Mouse (Mus musculus) liver, adult 2 months (tissue): ENCODE measurements around the gene Klhl41. TPM values are rescaled to one million over a fixed set of nuclear protein-coding genes. Genes with fewer than 3 reads are reported as not detected.

ENCODE experiments used
- DNase-seq: peaks from one replicate; pipeline ENCODE4 v3.0.0-alpha.2; 2011; ENCODE audit warnings: low read depth, low spot score; ENCODE audit errors: extremely low read depth
- H3K27ac ChIP-seq: fragments of 200-500 bp; replicated peaks from 2 replicates; pipeline ENCODE4 v1.5.1; 2012; ENCODE audit warnings: low read depth, mild to moderate bottlenecking, control low read depth, inconsistent platforms, low read length; ENCODE audit not compliant: insufficient read depth
- H3K27me3 ChIP-seq: fragments of 200-500 bp; 2 replicates; pipeline ENCODE4 v1.6.1; 2012; ENCODE audit warnings: mild to moderate bottlenecking, moderate library complexity, low read length, inconsistent platforms; ENCODE audit not compliant: control insufficient read depth, insufficient read depth
- H3K36me3 ChIP-seq: fragments of 200-500 bp; 2 replicates; pipeline ENCODE4 v1.6.1; 2012; ENCODE audit warnings: low read length, inconsistent platforms; ENCODE audit not compliant: control insufficient read depth, insufficient read depth
- H3K4me1 ChIP-seq: fragments of 200-500 bp; 2 replicates; pipeline ENCODE4 v1.6.1; 2011; ENCODE audit warnings: low read length; ENCODE audit not compliant: control insufficient read depth, insufficient read depth
- H3K4me3 ChIP-seq: fragments of 200-500 bp; 2 replicates; pipeline ENCODE4 v1.5.1; 2011; ENCODE audit warnings: low read depth, mild to moderate bottlenecking, control low read depth, low read length, moderate library complexity; ENCODE audit not compliant: insufficient read depth
- H3K79me2 ChIP-seq: fragments of 200-500 bp; 2 replicates; pipeline ENCODE4 v1.6.1; 2012; ENCODE audit warnings: inconsistent platforms, mild to moderate bottlenecking, low read length, moderate library complexity; ENCODE audit not compliant: control insufficient read depth, insufficient read depth
- H3K9ac ChIP-seq: fragments of 200-500 bp; 2 replicates; pipeline ENCODE4 v1.6.1; 2012; ENCODE audit warnings: low read depth, mild to moderate bottlenecking, control low read depth, inconsistent platforms, low read length
- CTCF ChIP-seq: fragments of 200-500 bp; IDR thresholded peaks from 2 replicates; pipeline ENCODE4 v1.5.1; 2011; ENCODE audit warnings: low read depth, low read length, control low read depth
- POLR2A ChIP-seq: fragments of 200-500 bp; IDR thresholded peaks from 2 replicates; pipeline ENCODE4 v1.6.1; 2011; ENCODE audit warnings: low read length, control low read depth; ENCODE audit not compliant: insufficient read depth; ENCODE audit errors: extremely low read depth
- WGBS: fragments of 180-500 bp; shearing (Covaris S2); methylation state at CpG from one replicate; pipeline ENCODE4 v1.1.7; 2018; 5-methylcytosine and 5-hydroxymethylcytosine counted together
- polyA plus RNA-seq: library from polyadenylated mRNA; depleted of rRNA; stranded (reverse); fragments of >200 nt; gene quantifications from 2 replicates; pipeline ENCODE4 v1.2.3, GENCODE M21; 2012; rRNA removed
- total RNA-seq: library from RNA; depleted of rRNA; stranded (reverse); fragments of >200 nt; gene quantifications from 2 replicates; pipeline ENCODE4 v1.2.3, GENCODE M21; 2014; rRNA removed

Klhl41 gene
- total and polyA plus RNA-seq, 2 experiments = 0.02 to 0.37 TPM

GRCm38 (mm10) chr2:69723519-69723825 lies 53.6 kb downstream of the Klhl41 start:
- DNase-seq = no peak
- H3K79me2 ChIP-seq = peaks cover 3% of the 10 kb centered on the region; the same call in 1 of the 2 replicates
- TF ChIP-seq CTCF (no peak), POLR2A (no peak; the same call in 1 of the 2 replicates)

More at GRCm38 (mm10) chr2:69723519-69723825, 53.6 kb downstream of the Klhl41 start:
- Histone ChIP-seq H3K27me3 (no peaks in the 10 kb centered on the region), H3K36me3 (no peaks in the 10 kb centered on the region), H3K4me1 (peaks cover 8% of the 10 kb centered on the region), H3K27ac (peak overlapping the region; percentile 93), H3K9ac (peak overlapping the region; percentile 93), H3K4me3 (peak overlapping the region; percentile 92)
- WGBS = under 1% methylated on average over 13 of the region's 13 CpGs

Other genes starting within 250 kb of the Klhl41 start
- gene Lrp2, start 84.1 kb upstream of the Klhl41 start, total RNA-seq = 0.09 and 0.20 TPM in 2 replicates
- 0.02 and 0.04 TPM in 2 replicates for gene Lrp2, start 84.1 kb upstream of the Klhl41 start, polyA plus RNA-seq
- 2.6 and 4.5 TPM in 2 replicates for gene Bbs5, start 22.9 kb upstream of the Klhl41 start, total RNA-seq
- gene Bbs5, start 22.9 kb upstream of the Klhl41 start, polyA plus RNA-seq = 0.49 and 1.1 TPM in 2 replicates
- gene Fastkd1, start 43.4 kb downstream of the Klhl41 start, total RNA-seq = 14.4 TPM in 2 replicates
- 6.5 and 6.8 TPM in 2 replicates for gene Fastkd1, start 43.4 kb downstream of the Klhl41 start, polyA plus RNA-seq
- gene Ppig, start 52.4 kb downstream of the Klhl41 start, total RNA-seq = 9.3 and 9.7 TPM in 2 replicates
- gene Ppig, start 52.4 kb downstream of the Klhl41 start, polyA plus RNA-seq = 0.91 and 1.3 TPM in 2 replicates
- 0.13 and 0.37 TPM in 2 replicates for gene Ccdc173, start 119.5 kb downstream of the Klhl41 start, total RNA-seq
- gene Ccdc173, start 119.5 kb downstream of the Klhl41 start, polyA plus RNA-seq = not detected in 2 replicates
- gene Phospho2, start 119.5 kb downstream of the Klhl41 start, total RNA-seq = 29.6 and 34.4 TPM in 2 replicates
- 36.0 and 39.8 TPM in 2 replicates for gene Phospho2, start 119.5 kb downstream of the Klhl41 start, polyA plus RNA-seq
- 1.5 and 2.3 TPM in 2 replicates for gene Klhl23, start 151.8 kb downstream of the Klhl41 start, total RNA-seq
- 0.22 and 0.46 TPM in 2 replicates for gene Klhl23, start 151.8 kb downstream of the Klhl41 start, polyA plus RNA-seq
- gene Ssb, start 191.4 kb downstream of the Klhl41 start, total RNA-seq = 20.9 and 40.3 TPM in 2 replicates
- 1.5 and 1.8 TPM in 2 replicates for gene Ssb, start 191.4 kb downstream of the Klhl41 start, polyA plus RNA-seq
- gene Mettl5, start 215.5 kb downstream of the Klhl41 start, total RNA-seq = 10.7 and 14.7 TPM in 2 replicates
- 7.9 and 9.7 TPM in 2 replicates for gene Mettl5, start 215.5 kb downstream of the Klhl41 start, polyA plus RNA-seq
- gene Ubr3, start 227.1 kb downstream of the Klhl41 start, total RNA-seq = 63.0 and 65.2 TPM in 2 replicates
- gene Ubr3, start 227.1 kb downstream of the Klhl41 start, polyA plus RNA-seq = 12.0 and 12.8 TPM in 2 replicates